Mouse (Mus musculus): ENCODE measurements around the gene D1Pas1. TPM values are rescaled to one million over a fixed set of nuclear protein-coding genes. Genes with fewer than 3 reads are reported as not detected.

The D1Pas1 gene
- polyA plus RNA-seq (2016; fragmentation: Nextera tagmentation; extraction: Ambion mirVana): 0.45 and 0.67 TPM in 2 replicates

- Histone ChIP-seq H3K9me3 (peaks cover 18% of the 10 kb centered on the region), H3K27me3 (ENCODE audit: insufficient read depth, poor library complexity, severe bottlenecking) (no peaks in the 10 kb centered on the region), H3K4me1 (no peaks in the 10 kb centered on the region), H3K4me3 (peak within 1 kb of the TSS; percentile 16; the same call in 1 of the 2 replicates), H3K36me3 (no peaks in the 10 kb centered on the region; the same call in 1 of the 2 replicates), H3K27ac (no peak within 1 kb of the TSS)
- no peak for DNase-seq (ENCODE audit: low spot score)
- 68% methylated on average over 53 of the region's 53 CpGs for WGBS
Observed at GRCm38 (mm10) chr1:186967201-186967812, at the start of gene D1Pas1. Gene D1Pas1, plus strand, starts transcription at chr1:186967416.

- no peaks in the 10 kb centered on the region for H3K27me3 ChIP-seq (ENCODE audit: insufficient read depth, poor library complexity, severe bottlenecking)
- no peak overlapping the region for H3K27ac ChIP-seq
- no peak overlapping the region for H3K4me3 ChIP-seq
- DNase-seq (ENCODE audit: low spot score): no peak
- WGBS: 49% methylated on average over 17 of the region's 17 CpGs
- H3K36me3 ChIP-seq: no peaks in the 10 kb centered on the region
- H3K9me3 ChIP-seq: no peaks in the 10 kb centered on the region
- no peaks in the 10 kb centered on the region; the same call in 1 of the 2 replicates for H3K4me1 ChIP-seq
Observed at GRCm38 (mm10) chr1:186922489-186923370, 44.5 kb upstream of the D1Pas1 start.

GRCm38 (mm10) chr1:186924027-186924426, 43.2 kb upstream of the D1Pas1 start:
- Histone ChIP-seq H3K27me3 (ENCODE audit: insufficient read depth, poor library complexity, severe bottlenecking) (no peaks in the 10 kb centered on the region), H3K4me3 (no peak overlapping the region), H3K9me3 (no peaks in the 10 kb centered on the region), H3K4me1 (no peaks in the 10 kb centered on the region; the same call in 1 of the 2 replicates), H3K27ac (no peak overlapping the region), H3K36me3 (no peaks in the 10 kb centered on the region)
- WGBS: 73% methylated on average over 12 of the region's 12 CpGs
- no peak for DNase-seq (ENCODE audit: low spot score)

GRCm38 (mm10) chr1:186925411-186925810, 41.8 kb upstream of the D1Pas1 start:
- H3K27ac ChIP-seq: no peak overlapping the region
- H3K36me3 ChIP-seq: no peaks in the 10 kb centered on the region
- 35% methylated on average over 9 of the region's 9 CpGs for WGBS
- no peak for DNase-seq (ENCODE audit: low spot score)
- no peaks in the 10 kb centered on the region for H3K9me3 ChIP-seq
- no peaks in the 10 kb centered on the region; the same call in 1 of the 2 replicates for H3K4me1 ChIP-seq
- 0 out of 2 replicates have a peak overlapping the region, but pooled peaks have one; percentile 12 for H3K4me3 ChIP-seq
- no peaks in the 10 kb centered on the region for H3K27me3 ChIP-seq (ENCODE audit: insufficient read depth, poor library complexity, severe bottlenecking)

- no peaks in the 10 kb centered on the region for H3K9me3 ChIP-seq
- H3K27ac ChIP-seq: no peak overlapping the region; the same call in 1 of the 2 replicates
- H3K4me3 ChIP-seq: no peak overlapping the region
- no peaks in the 10 kb centered on the region for H3K27me3 ChIP-seq (ENCODE audit: insufficient read depth, poor library complexity, severe bottlenecking)
- 68% methylated on average over 8 of the region's 8 CpGs for WGBS
- H3K36me3 ChIP-seq: no peaks in the 10 kb centered on the region
- no peaks in the 10 kb centered on the region; the same call in 1 of the 2 replicates for H3K4me1 ChIP-seq
- no peak for DNase-seq (ENCODE audit: low spot score)
Observed at GRCm38 (mm10) chr1:186926316-186926949, 40.8 kb upstream of the D1Pas1 start.

GRCm38 (mm10) chr1:186926950-186927316, 40.3 kb upstream of the D1Pas1 start:
- DNase-seq (ENCODE audit: low spot score): no peak
- Histone ChIP-seq H3K9me3 (no peaks in the 10 kb centered on the region), H3K36me3 (no peaks in the 10 kb centered on the region), H3K27me3 (ENCODE audit: insufficient read depth, poor library complexity, severe bottlenecking) (no peaks in the 10 kb centered on the region), H3K4me3 (no peak overlapping the region), H3K27ac (no peak overlapping the region), H3K4me1 (no peaks in the 10 kb centered on the region; the same call in 1 of the 2 replicates)
- 73% methylated on average over 6 of the region's 6 CpGs for WGBS

GRCm38 (mm10) chr1:186927494-186927893, 39.7 kb upstream of the D1Pas1 start:
- WGBS: 80% methylated on average over 4 of the region's 4 CpGs

GRCm38 (mm10) chr1:186930160-186930887, 36.9 kb upstream of the D1Pas1 start:
- no peak for DNase-seq (ENCODE audit: low spot score)
- Histone ChIP-seq H3K36me3 (no peaks in the 10 kb centered on the region), H3K4me3 (no peak overlapping the region), H3K4me1 (no peaks in the 10 kb centered on the region; the same call in 1 of the 2 replicates), H3K9me3 (no peaks in the 10 kb centered on the region), H3K27ac (no peak overlapping the region), H3K27me3 (ENCODE audit: insufficient read depth, poor library complexity, severe bottlenecking) (no peaks in the 10 kb centered on the region)
- 77% methylated on average over 13 of the region's 13 CpGs for WGBS

More at GRCm38 (mm10) chr1:186927494-186927893, 39.7 kb upstream of the D1Pas1 start:
- H3K4me3 ChIP-seq: no peak overlapping the region
- H3K27me3 ChIP-seq (ENCODE audit: insufficient read depth, poor library complexity, severe bottlenecking): no peaks in the 10 kb centered on the region
- H3K36me3 ChIP-seq: no peaks in the 10 kb centered on the region
- no peak for DNase-seq (ENCODE audit: low spot score)
- H3K9me3 ChIP-seq: no peaks in the 10 kb centered on the region
- H3K27ac ChIP-seq: no peak overlapping the region
- no peaks in the 10 kb centered on the region; the same call in 1 of the 2 replicates for H3K4me1 ChIP-seq

GRCm38 (mm10) chr1:186930888-186931233, 36.4 kb upstream of the D1Pas1 start:
- WGBS: 85% methylated on average over 6 of the region's 6 CpGs
- no peak for DNase-seq (ENCODE audit: low spot score)
- Histone ChIP-seq H3K36me3 (no peaks in the 10 kb centered on the region), H3K27ac (no peak overlapping the region), H3K27me3 (ENCODE audit: insufficient read depth, poor library complexity, severe bottlenecking) (no peaks in the 10 kb centered on the region), H3K9me3 (no peaks in the 10 kb centered on the region), H3K4me1 (no peaks in the 10 kb centered on the region), H3K4me3 (no peak overlapping the region)

- no peak overlapping the region for H3K27ac ChIP-seq
- DNase-seq (ENCODE audit: low spot score): no peak
- H3K36me3 ChIP-seq: no peaks in the 10 kb centered on the region
- H3K4me3 ChIP-seq: no peak overlapping the region
- H3K4me1 ChIP-seq: no peaks in the 10 kb centered on the region
- no peaks in the 10 kb centered on the region for H3K27me3 ChIP-seq (ENCODE audit: insufficient read depth, poor library complexity, severe bottlenecking)
- H3K9me3 ChIP-seq: no peaks in the 10 kb centered on the region
- 89% methylated on average over 1 of the region's 1 CpGs for WGBS
Observed at GRCm38 (mm10) chr1:186934205-186934604, 33.0 kb upstream of the D1Pas1 start.

GRCm38 (mm10) chr1:186952381-186952780, 14.8 kb upstream of the D1Pas1 start:
- Histone ChIP-seq H3K4me3 (no peak overlapping the region), H3K27ac (no peak overlapping the region), H3K9me3 (no peaks in the 10 kb centered on the region), H3K36me3 (no peaks in the 10 kb centered on the region), H3K4me1 (no peaks in the 10 kb centered on the region), H3K27me3 (ENCODE audit: insufficient read depth, poor library complexity, severe bottlenecking) (no peaks in the 10 kb centered on the region)
- no peak for DNase-seq (ENCODE audit: low spot score)
- 64% methylated on average over 4 of the region's 4 CpGs for WGBS

- 89% methylated on average over 4 of the region's 4 CpGs for WGBS
- Histone ChIP-seq H3K36me3 (no peaks in the 10 kb centered on the region), H3K9me3 (no peaks in the 10 kb centered on the region), H3K4me3 (no peak overlapping the region), H3K4me1 (no peaks in the 10 kb centered on the region), H3K27ac (no peak overlapping the region), H3K27me3 (ENCODE audit: insufficient read depth, poor library complexity, severe bottlenecking) (no peaks in the 10 kb centered on the region)
- DNase-seq (ENCODE audit: low spot score): no peak
Observed at GRCm38 (mm10) chr1:186954591-186954990, 12.6 kb upstream of the D1Pas1 start.
